Mouse (Mus musculus) spleen, postnatal 4 days (tissue): ENCODE data around the gene Inip.

Experiments
- DNase-seq, 2 experiments: peaks; one replicate each; pipeline ENCODE4 v3.0.0; 2022; ENCODE audit warnings: low spot score in 2 of 2

Inip gene

GRCm38 (mm10) chr4:59772171-59772879 is 29.1 kb downstream of the Inip start:
- no peak for DNase-seq

GRCm38 (mm10) chr4:59767717-59768116 is 33.7 kb downstream of the Inip start:
- no peak for DNase-seq

- no peak for DNase-seq
These were observed 35.9 kb downstream of the Inip start for GRCm38 (mm10) chr4:59765385-59766005.

DNA sequence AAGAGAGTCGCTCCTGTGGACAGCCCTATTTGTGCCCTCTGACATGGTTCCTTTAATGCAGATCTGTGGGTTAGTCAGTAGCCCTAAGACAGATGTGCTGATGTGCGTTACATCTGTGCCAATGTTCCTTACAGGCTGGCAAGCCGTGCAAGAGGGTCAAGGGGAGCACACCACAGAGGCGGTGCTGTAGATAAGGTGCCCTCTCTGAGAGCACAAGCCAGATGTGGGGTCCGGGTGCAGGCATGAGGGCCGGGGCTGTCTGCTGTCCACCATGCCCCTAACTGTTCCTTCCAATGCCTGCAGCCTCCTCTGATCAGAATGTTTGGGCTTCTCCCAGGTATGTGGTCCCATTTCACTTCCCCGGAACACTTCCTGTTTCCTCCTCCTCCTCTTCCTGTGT is 36.4 kb downstream of the Inip start:
- no peak for DNase-seq

DNA sequence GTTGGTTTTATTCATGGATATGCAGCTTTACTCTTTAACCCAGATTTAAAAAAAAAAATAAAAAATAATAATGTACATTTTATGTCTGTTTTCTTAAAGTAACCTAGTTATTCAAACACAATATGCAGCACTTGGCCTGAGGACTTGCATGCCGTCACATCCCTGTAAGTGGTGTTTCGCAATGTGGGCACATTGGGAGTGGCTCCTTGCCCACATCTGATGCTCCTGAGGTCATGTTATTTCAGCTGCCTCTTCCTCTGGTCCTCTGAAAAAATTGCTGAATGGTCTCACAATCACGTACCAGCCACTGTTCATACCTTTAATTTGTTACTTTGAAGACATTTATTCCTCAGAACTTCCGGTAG is 40.0 kb downstream of the Inip start:
- DNase-seq = no peak

DNA sequence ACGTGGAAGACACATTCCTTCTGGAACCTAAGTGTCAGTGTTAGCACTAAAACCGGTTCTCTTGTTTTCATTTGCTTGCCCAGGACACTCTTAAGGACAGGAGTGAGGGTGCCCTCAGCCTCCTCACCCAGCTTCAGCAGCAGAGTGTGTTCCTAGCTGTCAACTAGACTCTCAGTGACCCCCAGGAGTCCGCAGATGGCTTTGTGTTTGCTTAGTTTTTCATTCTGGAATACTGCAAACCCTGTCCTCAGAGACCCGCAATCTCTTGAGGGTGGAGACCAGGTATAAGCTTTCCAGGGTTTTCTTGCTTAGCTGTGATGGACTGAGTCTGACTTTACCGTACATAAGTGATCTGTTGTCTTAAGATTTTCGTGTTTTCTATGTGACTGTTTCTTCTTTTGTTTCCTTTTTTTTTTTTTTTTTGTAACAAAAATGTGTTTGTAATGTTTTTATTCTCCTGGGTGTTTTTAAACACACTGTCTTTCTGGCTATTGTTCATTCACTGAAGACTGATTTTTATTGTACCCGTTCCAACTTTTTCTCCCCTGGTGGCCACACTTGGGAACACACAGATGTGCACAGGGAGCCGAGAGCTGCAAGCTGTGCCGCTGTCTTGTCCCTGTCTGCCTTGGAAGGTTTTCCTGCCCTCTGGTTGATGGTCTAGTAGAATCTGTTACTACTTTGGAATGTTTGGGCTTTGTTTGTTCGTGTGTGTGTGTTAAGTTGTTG is 40.6 kb downstream of the Inip start:
- no peak for DNase-seq

DNA sequence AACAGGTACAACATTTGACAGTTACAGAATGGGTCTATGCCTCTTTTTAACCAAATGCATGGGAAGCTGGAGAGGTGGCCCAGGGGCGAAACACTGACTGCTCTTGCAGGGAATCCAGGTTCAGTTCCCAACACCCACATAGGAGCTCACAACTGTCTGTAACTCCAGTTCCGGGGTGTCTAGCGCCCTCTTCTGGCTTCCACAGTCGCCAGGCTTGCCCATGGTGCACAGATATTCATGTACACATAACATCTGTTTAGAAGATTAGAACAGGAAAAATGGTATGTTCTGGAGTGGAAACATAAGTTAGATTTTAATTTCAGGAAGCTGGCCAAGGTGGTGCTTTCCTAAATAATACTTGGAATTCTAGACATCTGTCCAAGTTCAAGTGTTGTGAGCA is 41.4 kb downstream of the Inip start:
- DNase-seq = no peak

DNA sequence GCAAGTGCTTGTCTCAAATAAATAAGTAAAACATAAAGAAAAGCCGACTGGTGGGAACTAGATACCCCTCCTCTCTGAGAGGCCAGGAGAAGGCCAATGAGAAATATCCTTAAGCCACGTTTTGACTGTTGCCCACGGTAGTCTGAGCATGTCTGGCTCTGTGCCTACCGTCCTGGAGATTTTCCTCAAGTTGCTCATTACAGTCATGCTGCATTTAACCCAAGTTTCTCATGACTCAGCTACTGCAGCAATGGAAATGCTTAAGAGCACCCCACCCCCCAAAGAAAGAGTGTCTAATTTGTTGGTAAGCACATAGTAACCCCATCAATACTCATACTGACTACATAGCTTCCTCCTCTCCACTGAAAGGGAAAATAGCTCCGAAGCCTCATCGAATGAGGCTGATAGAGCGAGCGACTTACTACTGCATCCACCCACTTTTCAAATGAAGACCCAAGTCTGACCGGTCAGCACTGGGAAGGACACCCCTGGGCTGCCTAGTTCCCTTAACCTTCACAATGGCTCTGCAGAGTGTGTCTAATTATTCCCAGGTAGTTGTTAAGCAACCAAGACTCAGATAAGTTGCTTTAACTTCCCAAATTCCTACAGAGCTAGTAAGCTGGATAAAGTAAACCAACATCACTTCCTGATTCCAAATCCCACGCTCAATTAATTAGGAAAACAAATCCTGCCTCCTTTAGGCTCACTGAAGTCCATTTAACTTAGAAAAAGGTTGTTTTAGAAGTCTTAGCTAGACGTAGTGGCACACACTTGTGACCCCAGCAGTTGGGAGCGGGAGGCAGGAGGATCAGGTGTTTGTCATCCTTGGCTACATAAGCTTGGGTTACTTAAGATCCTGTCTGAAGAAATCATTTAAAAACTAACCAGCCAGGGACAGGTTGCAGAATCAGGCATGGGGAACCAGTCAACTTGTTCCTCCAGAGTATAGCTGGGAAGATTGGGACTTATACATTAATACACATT is 43.6 kb downstream of the Inip start:
- DNase-seq = no peak

GRCm38 (mm10) chr4:59756332-59757082 is 44.9 kb downstream of the Inip start:
- no peak for DNase-seq

DNA sequence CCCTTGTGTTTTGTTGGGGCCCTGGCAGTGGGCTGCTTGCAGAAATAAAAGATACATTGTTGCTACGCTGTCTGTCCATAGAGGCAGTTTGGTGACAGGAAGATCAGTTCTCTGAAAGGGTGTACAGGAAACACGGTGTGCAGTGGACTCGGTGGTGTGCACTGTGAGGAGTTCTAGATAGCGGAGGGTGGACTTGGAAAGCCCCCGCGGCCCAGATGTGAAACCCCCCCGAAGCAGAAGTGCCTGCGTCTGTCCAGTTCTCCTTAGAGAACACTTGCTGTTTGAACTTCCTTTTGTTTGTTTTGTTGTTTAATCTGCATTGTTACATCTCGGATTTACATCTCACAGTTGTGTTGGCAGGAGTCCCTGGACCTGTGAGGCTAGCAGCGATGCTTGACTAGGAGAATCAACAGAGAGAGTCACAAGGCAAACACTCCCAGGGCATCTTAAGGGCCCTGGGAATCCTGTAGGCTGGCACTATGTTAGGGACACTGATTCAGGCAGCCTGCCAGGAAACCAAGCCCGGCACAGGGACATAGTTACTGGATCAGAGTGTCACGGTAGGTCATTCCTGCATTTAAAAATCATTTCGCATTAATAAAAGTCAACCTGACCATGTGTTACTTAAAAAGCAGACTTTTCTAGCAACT is 47.8 kb downstream of the Inip start:
- DNase-seq = no peak

DNA sequence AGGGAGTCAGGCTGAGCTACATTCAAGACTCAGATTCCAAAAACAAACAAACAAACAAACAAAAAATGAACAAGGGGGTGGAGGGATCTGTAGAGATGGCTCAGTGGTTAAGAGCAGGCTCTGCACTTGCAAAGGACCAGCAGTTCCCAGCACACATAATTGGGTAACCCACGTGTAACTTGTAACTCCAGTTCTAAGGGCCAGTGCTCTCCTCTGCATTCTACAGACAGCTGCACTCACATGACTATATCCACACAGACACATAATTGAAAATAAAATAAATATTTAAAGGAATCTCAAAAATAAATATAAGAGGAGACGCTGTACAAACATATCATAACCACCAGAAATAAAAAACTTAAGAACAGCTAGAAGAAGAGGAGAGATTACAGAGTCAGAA is 61.5 kb downstream of the Inip start:
- DNase-seq = no peak

GRCm38 (mm10) chr4:59739321-59739720 is 62.1 kb downstream of the Inip start:
- DNase-seq = no peak

- no peak for DNase-seq
These were observed 69.8 kb downstream of the Inip start for GRCm38 (mm10) chr4:59731544-59731943.

- DNase-seq = no peak
These were observed 72.5 kb downstream of the Inip start for GRCm38 (mm10) chr4:59728839-59729238.

DNA sequence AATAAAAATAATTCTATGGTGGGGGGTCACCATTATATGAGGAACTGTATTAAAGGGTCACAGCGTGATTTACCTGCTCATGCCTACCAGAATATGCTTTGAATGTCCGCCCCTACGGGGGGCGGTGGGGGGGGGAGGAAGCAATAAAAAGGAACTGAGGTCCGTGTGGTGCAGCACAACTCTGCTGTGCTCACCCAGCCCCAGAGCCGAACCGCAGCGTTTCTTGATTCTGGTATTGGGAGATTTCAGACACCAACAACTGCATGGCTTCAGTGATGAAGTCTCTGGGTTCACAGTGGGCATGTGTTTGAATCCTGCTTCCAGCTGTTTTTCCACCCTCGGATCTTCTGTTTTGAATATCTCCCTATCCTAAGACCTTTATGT is 73.5 kb downstream of the Inip start:
- DNase-seq = no peak

DNA sequence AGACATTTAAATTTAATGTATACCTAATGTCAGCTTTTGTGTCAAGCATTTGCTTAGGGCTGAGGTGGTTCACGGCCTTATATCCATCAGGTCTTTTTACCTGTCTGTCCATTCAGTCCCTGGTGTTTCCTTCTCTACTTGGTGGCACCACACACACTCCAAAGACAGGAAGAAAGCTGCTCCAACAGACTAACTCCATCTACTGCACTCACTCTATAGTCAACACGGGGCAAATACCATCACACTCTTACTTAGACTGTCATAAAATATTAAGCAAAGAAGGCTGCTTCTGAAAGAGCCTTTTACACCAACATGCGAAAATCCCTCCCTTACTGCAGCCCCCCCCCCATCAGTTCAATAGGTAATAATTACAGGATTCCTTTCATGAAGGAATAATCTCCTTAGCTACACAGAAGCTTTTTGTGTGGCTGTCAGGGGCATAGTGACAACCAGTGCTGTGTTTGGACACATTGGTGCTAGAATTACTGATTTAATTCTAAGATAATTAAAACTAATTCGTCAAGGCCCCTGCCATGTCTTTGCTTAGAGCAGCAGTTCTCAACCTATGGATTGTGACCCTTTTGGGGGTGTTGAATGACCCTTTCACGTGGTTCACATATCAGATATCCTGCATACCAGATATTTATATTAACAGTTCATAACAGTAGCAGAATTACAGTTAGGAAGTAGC is 74.1 kb downstream of the Inip start:
- peak in 1 of 2 experiments; percentile 37 for DNase-seq

DNA sequence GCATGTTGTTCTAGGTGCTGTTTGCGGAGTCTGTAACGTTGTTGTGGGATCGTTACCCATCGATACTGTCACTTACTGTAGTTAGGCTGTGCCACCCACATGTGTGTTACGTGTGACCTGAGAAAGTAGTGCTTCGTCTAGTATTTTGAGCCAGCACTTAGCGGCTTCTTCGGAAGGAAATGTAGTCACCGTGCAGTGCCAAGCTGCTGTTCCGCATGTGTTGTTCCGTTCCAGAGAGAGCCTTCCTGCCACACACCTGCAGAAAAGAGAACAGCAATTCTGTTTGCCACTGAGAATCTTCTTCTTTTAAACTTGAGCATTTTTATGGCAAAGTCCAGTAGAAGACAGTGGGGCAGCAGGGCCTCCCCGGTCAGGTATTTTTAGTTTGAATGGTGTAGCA is 74.9 kb downstream of the Inip start:
- peak; percentile 29 to 65 for DNase-seq

DNA sequence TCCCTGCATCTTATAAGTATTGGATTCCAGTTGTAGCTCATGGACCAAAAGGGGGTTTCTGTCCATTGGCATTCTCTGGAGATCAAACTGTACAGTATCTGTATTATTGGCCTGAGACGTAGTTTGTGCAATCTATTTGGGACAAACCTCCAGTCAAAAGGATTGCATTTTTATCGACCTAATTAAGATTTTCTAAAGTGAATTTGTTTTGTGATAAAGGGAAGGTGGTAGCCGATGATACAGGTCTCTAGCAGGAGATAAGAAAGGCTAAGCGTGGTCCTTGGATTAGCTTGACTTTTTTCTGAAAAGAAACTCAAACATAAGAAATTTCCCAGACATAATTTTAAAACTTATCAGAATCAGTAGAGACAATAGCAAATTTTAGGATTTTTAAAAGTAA is 75.8 kb downstream of the Inip start:
- DNase-seq = no peak

- peak in 1 of 2 experiments; percentile 59 for DNase-seq
These were observed 79.6 kb downstream of the Inip start for GRCm38 (mm10) chr4:59721811-59722210.
